Mouse (Mus musculus) right cerebral cortex, postnatal 4 days (tissue): ENCODE results near the gene Meox1.

Source experiments
- DNase-seq: peaks from one replicate; pipeline ENCODE4 v3.0.0-alpha.2; 2022

The Meox1 gene

GRCm38 (mm10) chr11:101896546-101897361 lies 2.6 kb upstream of the Meox1 start:
- no peak for DNase-seq

- DNase-seq = no peak
Observed at GRCm38 (mm10) chr11:101893560-101893959, 614 bp downstream of the Meox1 start.

- DNase-seq = peak; percentile 25
Observed at GRCm38 (mm10) chr11:101891451-101891850, 2.7 kb downstream of the Meox1 start.

- DNase-seq = peak; percentile 55
Observed at GRCm38 (mm10) chr11:101889781-101890180, 4.4 kb downstream of the Meox1 start.

GRCm38 (mm10) chr11:101888820-101889219 lies 5.4 kb downstream of the Meox1 start:
- no peak for DNase-seq

- DNase-seq = no peak
Observed at GRCm38 (mm10) chr11:101886436-101886835, 7.7 kb downstream of the Meox1 start.

GRCm38 (mm10) chr11:101885881-101886319 lies 8.3 kb downstream of the Meox1 start:
- DNase-seq = no peak

GRCm38 (mm10) chr11:101885232-101885631 lies 8.9 kb downstream of the Meox1 start:
- no peak for DNase-seq

- no peak for DNase-seq
Observed at GRCm38 (mm10) chr11:101883911-101884310, 10.3 kb downstream of the Meox1 start.

GRCm38 (mm10) chr11:101882500-101883290 lies 11.5 kb downstream of the Meox1 start:
- no peak for DNase-seq

GRCm38 (mm10) chr11:101881604-101882071 lies 12.5 kb downstream of the Meox1 start:
- peak; percentile 42 for DNase-seq

- no peak for DNase-seq
Observed at GRCm38 (mm10) chr11:101881185-101881584, 13.0 kb downstream of the Meox1 start.

- no peak for DNase-seq
Observed at GRCm38 (mm10) chr11:101879672-101880071, 14.5 kb downstream of the Meox1 start.

- DNase-seq = no peak
Observed at GRCm38 (mm10) chr11:101878696-101879095, 15.5 kb downstream of the Meox1 start.

- no peak for DNase-seq
Observed at GRCm38 (mm10) chr11:101874978-101875377, 19.2 kb downstream of the Meox1 start.

- DNase-seq = peak; percentile 22
Observed at GRCm38 (mm10) chr11:101873909-101874308, 20.3 kb downstream of the Meox1 start.

GRCm38 (mm10) chr11:101871435-101871834 lies 22.7 kb downstream of the Meox1 start:
- DNase-seq = no peak

GRCm38 (mm10) chr11:101870067-101870765 lies 24.0 kb downstream of the Meox1 start:
- peak; percentile 74 for DNase-seq

GRCm38 (mm10) chr11:101867513-101868052 lies 26.6 kb downstream of the Meox1 start:
- DNase-seq = no peak

- DNase-seq = no peak
Observed at GRCm38 (mm10) chr11:101858742-101859141, 35.4 kb downstream of the Meox1 start.

- no peak for DNase-seq
Observed at GRCm38 (mm10) chr11:101855950-101856712, 38.0 kb downstream of the Meox1 start.

GRCm38 (mm10) chr11:101851042-101851441 lies 43.1 kb downstream of the Meox1 start:
- DNase-seq = no peak
